Mouse (Mus musculus) limb, embryonic 11.5 days (tissue): Measurements from ENCODE around the gene Ppfia3. TPM values are rescaled to one million over a fixed set of nuclear protein-coding genes. Genes with fewer than 3 reads are reported as not detected.

Experiments used
- polyA plus RNA-seq: library from polyadenylated mRNA; unstranded; fragments of >200 nt; fragmentation: Nextera tagmentation; extraction: Ambion mirVana; gene quantifications from 2 replicates; pipeline ENCODE4 v1.2.1, GENCODE M21; 2014

Ppfia3 gene
- polyA plus RNA-seq, 1 experiment from 2014 or later: 6.1 TPM

Other genes with a start within 250 kb of the Ppfia3 start
- gene Rps11, start 242.6 kb downstream of the Ppfia3 start, polyA plus RNA-seq: 1,759 and 1,785 TPM in 2 replicates
- gene Rpl13a, start 238.3 kb downstream of the Ppfia3 start, polyA plus RNA-seq: 1,469 and 1,490 TPM in 2 replicates
- gene Gm45713, start 230.8 kb downstream of the Ppfia3 start, polyA plus RNA-seq: 0.45 TPM in 1 of 2 replicates, not detected in the other
- gene Flt3l, start 230.6 kb downstream of the Ppfia3 start, polyA plus RNA-seq: 0.33 and 0.44 TPM in 2 replicates
- gene Pih1d1, start 212.7 kb downstream of the Ppfia3 start, polyA plus RNA-seq: 106 and 108 TPM in 2 replicates
- gene Aldh16a1, start 212.4 kb downstream of the Ppfia3 start, polyA plus RNA-seq: 37.2 and 38.7 TPM in 2 replicates
- 0.11 TPM in 1 of 2 replicates, not detected in the other for gene Slc17a7, start 203.1 kb downstream of the Ppfia3 start, polyA plus RNA-seq
- gene Gfy, start 187.4 kb downstream of the Ppfia3 start, polyA plus RNA-seq: not detected in 2 replicates
- not detected in 2 replicates for gene Pth2, start 186.0 kb downstream of the Ppfia3 start, polyA plus RNA-seq
- gene Ccdc155, start 162.1 kb downstream of the Ppfia3 start, polyA plus RNA-seq: 0.41 and 0.51 TPM in 2 replicates
- gene Dkkl1, start 154.9 kb downstream of the Ppfia3 start, polyA plus RNA-seq: 0.51 and 0.60 TPM in 2 replicates
- 378 and 385 TPM in 2 replicates for gene Tead2, start 151.3 kb downstream of the Ppfia3 start, polyA plus RNA-seq
- gene Cd37, start 127.9 kb downstream of the Ppfia3 start, polyA plus RNA-seq: 0.82 and 1.6 TPM in 2 replicates
- 0.20 and 0.36 TPM in 2 replicates for gene Slc6a16, start 125.9 kb downstream of the Ppfia3 start, polyA plus RNA-seq
- not detected in 2 replicates for gene Slc6a21, start 89.5 kb downstream of the Ppfia3 start, polyA plus RNA-seq
- 6.7 and 8.9 TPM in 2 replicates for gene Trpm4, start 33.2 kb downstream of the Ppfia3 start, polyA plus RNA-seq
- 0.52 and 0.83 TPM in 2 replicates for gene Hrc, start 31.7 kb downstream of the Ppfia3 start, polyA plus RNA-seq
- 0.43 and 0.89 TPM in 2 replicates for gene Lin7b, start 3.6 kb upstream of the Ppfia3 start, polyA plus RNA-seq
- gene Snrnp70, start 28.7 kb upstream of the Ppfia3 start, polyA plus RNA-seq: 87.5 and 93.0 TPM in 2 replicates
- gene Kcna7, start 38.6 kb upstream of the Ppfia3 start, polyA plus RNA-seq: not detected in 2 replicates
- gene Ntf5, start 46.7 kb upstream of the Ppfia3 start, polyA plus RNA-seq: 3.8 and 4.1 TPM in 2 replicates
- gene Lhb, start 53.8 kb upstream of the Ppfia3 start, polyA plus RNA-seq: not detected in 2 replicates
- gene Gys1, start 67.8 kb upstream of the Ppfia3 start, polyA plus RNA-seq: 39.1 and 41.8 TPM in 2 replicates
- 184 and 187 TPM in 2 replicates for gene Ruvbl2, start 71.1 kb upstream of the Ppfia3 start, polyA plus RNA-seq
- 4,688 and 5,046 TPM in 2 replicates for gene Ftl1, start 92.9 kb upstream of the Ppfia3 start, polyA plus RNA-seq
- gene Bax, start 99.9 kb upstream of the Ppfia3 start, polyA plus RNA-seq: 186 and 191 TPM in 2 replicates
- 1.1 and 1.5 TPM in 2 replicates for gene Tulp2, start 114.9 kb upstream of the Ppfia3 start, polyA plus RNA-seq
- not detected in 2 replicates for gene Gm45808, start 119.8 kb upstream of the Ppfia3 start, polyA plus RNA-seq
- gene Dhdh, start 121.8 kb upstream of the Ppfia3 start, polyA plus RNA-seq: 3.3 and 4.3 TPM in 2 replicates
- gene Nucb1, start 143.4 kb upstream of the Ppfia3 start, polyA plus RNA-seq: 116 and 122 TPM in 2 replicates
- gene Ppp1r15a, start 159.2 kb upstream of the Ppfia3 start, polyA plus RNA-seq: 19.5 and 21.9 TPM in 2 replicates
- 0.52 and 0.64 TPM in 2 replicates for gene Plekha4, start 159.3 kb upstream of the Ppfia3 start, polyA plus RNA-seq
- 0.58 and 1.0 TPM in 2 replicates for gene Hsd17b14, start 187.9 kb upstream of the Ppfia3 start, polyA plus RNA-seq
- 50.7 and 54.2 TPM in 2 replicates for gene Bcat2, start 203.1 kb upstream of the Ppfia3 start, polyA plus RNA-seq
- gene Fgf21, start 248.5 kb upstream of the Ppfia3 start, polyA plus RNA-seq: not detected in 2 replicates